Mouse (Mus musculus) embryonic facial prominence, embryonic 13.5 days (tissue): ENCODE results near the gene Arpc2. TPM values are rescaled to one million over a fixed set of nuclear protein-coding genes. Genes with fewer than 3 reads are reported as not detected.

Source experiments
- ATAC-seq: fragments of 200-750 bp; cut with Nextera tagmentation; 2 replicates; pipeline ENCODE4 v1.8.0; 2017; ENCODE audit warnings: low read depth; ENCODE audit not compliant: insufficient number of reproducible peaks, insufficient read depth, low FRiP score, low TSS enrichment
- H3K27ac ChIP-seq: fragments of 300-500 bp; sonication (generic); 2 replicates; pipeline ENCODE4 v1.5.1; 2015; ENCODE audit warnings: moderate library complexity, mild to moderate bottlenecking, inconsistent platforms
- H3K27me3 ChIP-seq: fragments of 300-500 bp; sonication (generic); 2 replicates; pipeline ENCODE4 v1.6.1; 2015; ENCODE audit warnings: mild to moderate bottlenecking, inconsistent platforms
- H3K36me3 ChIP-seq: fragments of 300-500 bp; sonication (generic); 2 replicates; pipeline ENCODE4 v1.6.1; 2015; ENCODE audit warnings: mild to moderate bottlenecking, inconsistent platforms
- H3K4me1 ChIP-seq: fragments of 300-500 bp; sonication (generic); 2 replicates; pipeline ENCODE4 v1.6.1; 2015; ENCODE audit warnings: inconsistent platforms
- H3K4me2 ChIP-seq: fragments of 300-500 bp; sonication (generic); 2 replicates; pipeline ENCODE4 v1.6.1; 2015; ENCODE audit warnings: moderate library complexity, mild to moderate bottlenecking, inconsistent platforms
- H3K4me3 ChIP-seq: fragments of 300-500 bp; sonication (generic); 2 replicates; pipeline ENCODE4 v1.5.1; 2015; ENCODE audit warnings: mild to moderate bottlenecking, inconsistent platforms
- H3K9ac ChIP-seq: fragments of 300-500 bp; sonication (generic); 2 replicates; pipeline ENCODE4 v1.6.1; 2015; ENCODE audit warnings: mild to moderate bottlenecking, inconsistent platforms
- H3K9me3 ChIP-seq: fragments of 300-500 bp; sonication (generic); 2 replicates; pipeline ENCODE4 v1.6.1; 2016; ENCODE audit warnings: inconsistent platforms
- WGBS: fragments of 180-500 bp; shearing (Covaris S2); methylation state at CpG from one replicate; pipeline ENCODE4 v1.1.7; 2015; ENCODE audit warnings: mixed read lengths; 5-methylcytosine and 5-hydroxymethylcytosine counted together
- polyA plus RNA-seq: library from polyadenylated mRNA; unstranded; fragments of >200 nt; fragmentation: Nextera tagmentation; extraction: Ambion mirVana; gene quantifications from 2 replicates; pipeline ENCODE4 v1.2.1, GENCODE M21; 2015

Arpc2 gene
- polyA plus RNA-seq, 1 experiment from 2014 or later: 400 TPM

DNA sequence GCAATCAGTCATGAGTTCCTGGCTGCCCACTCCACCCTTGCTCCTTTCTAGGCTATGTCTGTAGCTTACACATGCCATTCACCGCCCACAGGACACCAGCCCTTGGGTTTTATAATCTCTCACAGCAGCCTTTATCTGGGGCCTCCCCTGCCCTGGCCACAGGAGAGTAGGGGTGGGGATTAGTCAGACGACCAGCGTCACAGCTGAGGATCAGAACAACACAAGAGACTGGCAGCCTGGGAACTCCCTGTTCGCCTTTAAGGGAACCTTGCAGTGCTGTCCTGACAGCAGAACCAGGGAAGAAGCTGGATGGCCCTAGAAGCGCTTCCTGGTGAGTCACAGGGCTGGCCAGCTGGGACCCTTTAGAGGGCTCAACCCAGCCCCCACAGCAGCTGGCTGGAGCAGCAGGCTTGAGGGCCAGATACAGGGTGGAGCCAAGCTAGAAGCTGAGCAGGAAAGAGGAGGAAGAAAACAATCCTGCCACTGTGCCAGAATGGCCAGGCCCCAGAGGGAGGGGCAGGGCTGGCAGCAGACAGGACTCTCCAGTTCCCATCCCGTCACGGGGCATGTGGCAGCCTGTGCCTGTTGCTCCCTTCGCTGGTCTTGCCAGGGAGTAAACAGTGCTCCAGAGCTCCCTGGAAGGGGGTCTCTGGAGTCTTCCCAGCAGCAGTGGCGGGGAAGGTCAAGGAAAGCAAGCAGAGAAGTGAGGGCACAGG lies 59.7 kb downstream of the Arpc2 start:
- WGBS: 10% methylated on average over 9 of the region's 9 CpGs
- Histone ChIP-seq H3K4me2 (peak overlapping the region; percentile 50), H3K9me3 (no peaks in the 10 kb centered on the region), H3K4me1 (peaks cover 41% of the 10 kb centered on the region), H3K27me3 (no peaks in the 10 kb centered on the region), H3K36me3 (peaks cover 36% of the 10 kb centered on the region), H3K9ac (peak overlapping the region; percentile 65), H3K27ac (peak overlapping the region; percentile 95), H3K4me3 (0 out of 2 replicates have a peak overlapping the region, but pooled peaks have one; percentile 9)
- peak; percentile 84 for ATAC-seq

DNA sequence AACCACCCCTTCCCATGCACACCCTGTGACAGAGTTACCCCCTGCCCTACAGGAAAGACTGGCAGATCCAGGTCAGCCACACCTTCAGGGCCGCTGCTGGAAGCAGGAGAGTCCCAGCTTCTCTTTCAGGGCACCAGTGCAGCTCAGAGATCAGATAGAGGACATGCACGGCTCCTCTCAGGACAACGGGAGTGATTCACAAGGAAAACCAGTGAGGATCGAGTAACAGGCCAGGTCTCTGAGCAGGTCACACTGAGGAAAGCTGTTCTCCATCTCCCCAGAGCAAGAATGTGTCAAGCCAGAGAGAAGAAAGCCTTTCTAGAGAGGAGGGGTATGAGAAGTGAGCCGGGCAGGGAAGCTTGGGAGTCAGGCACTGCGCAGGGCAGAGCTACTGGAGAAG lies 60.6 kb downstream of the Arpc2 start:
- Histone ChIP-seq H3K27me3 (no peaks in the 10 kb centered on the region), H3K4me2 (peak overlapping the region; percentile 50; the same call in 1 of the 2 replicates), H3K9ac (peak overlapping the region; percentile 65; the same call in 1 of the 2 replicates), H3K4me3 (no peak overlapping the region), H3K36me3 (peaks cover 27% of the 10 kb centered on the region), H3K27ac (peak overlapping the region; percentile 95), H3K4me1 (peaks cover 41% of the 10 kb centered on the region), H3K9me3 (no peaks in the 10 kb centered on the region)
- no peak for ATAC-seq
- WGBS: 25% methylated on average over 6 of the region's 6 CpGs

DNA sequence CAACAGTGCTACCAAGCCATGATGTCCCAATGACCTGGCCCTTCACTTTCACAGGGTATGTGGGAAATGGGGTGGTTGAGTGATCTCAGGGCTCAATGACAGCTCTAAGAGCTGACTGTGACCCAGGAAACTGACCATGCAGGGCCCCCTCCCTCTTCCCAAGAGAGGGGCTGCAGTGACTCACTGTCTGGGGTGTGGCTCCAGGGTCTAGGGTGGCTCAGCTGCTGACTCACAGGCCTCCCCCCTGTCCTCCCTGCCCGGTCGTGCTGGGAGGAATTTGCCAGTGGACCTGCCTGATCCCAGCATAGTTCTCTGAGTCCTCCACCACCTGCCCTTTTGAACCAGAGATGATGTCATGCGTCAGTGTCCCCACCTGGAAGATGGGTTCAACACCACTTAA lies 61.4 kb downstream of the Arpc2 start:
- Histone ChIP-seq H3K36me3 (peaks cover 21% of the 10 kb centered on the region), H3K27ac (peak overlapping the region; percentile 95), H3K27me3 (no peaks in the 10 kb centered on the region), H3K9me3 (no peaks in the 10 kb centered on the region), H3K4me2 (0 out of 2 replicates have a peak overlapping the region, but pooled peaks have one; percentile 50), H3K9ac (peak overlapping the region; percentile 22; the same call in 1 of the 2 replicates), H3K4me3 (no peak overlapping the region), H3K4me1 (peaks cover 46% of the 10 kb centered on the region)
- 62% methylated on average over 3 of the region's 3 CpGs for WGBS
- no peak for ATAC-seq

DNA sequence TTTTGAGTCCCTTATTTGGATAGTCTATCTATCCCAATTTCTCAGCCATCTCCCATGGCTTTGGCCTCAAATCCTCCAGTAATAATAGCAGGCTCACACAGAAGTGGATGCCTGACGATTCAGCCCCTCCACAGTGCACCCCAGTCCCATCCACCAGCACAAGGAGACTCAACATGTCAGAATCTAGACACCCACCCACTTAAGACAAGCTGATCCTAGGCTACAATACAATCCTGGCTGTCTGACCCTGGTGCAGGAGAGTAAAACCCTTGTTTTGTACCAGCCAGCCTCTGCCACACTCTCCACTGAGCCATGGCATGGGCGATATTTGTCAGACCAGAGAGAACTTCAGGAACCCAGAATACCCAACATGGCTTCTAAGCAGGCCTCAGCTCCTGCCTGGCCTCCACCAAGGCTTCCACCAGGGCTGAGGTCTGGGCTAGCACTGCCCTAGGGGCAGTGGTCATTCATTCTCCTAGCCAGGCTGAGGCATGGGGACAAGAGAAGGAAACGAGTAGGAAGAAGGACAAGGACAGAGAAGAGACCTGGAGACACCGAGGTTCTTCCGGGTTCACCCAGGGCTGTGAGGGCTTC lies 62.4 kb downstream of the Arpc2 start:
- 77% methylated on average over 5 of the region's 5 CpGs for WGBS
- Histone ChIP-seq H3K4me1 (peaks cover 54% of the 10 kb centered on the region), H3K4me3 (no peak overlapping the region), H3K9ac (0 out of 2 replicates have a peak overlapping the region, but pooled peaks have one; percentile 1), H3K36me3 (peaks cover 11% of the 10 kb centered on the region), H3K27me3 (no peaks in the 10 kb centered on the region), H3K9me3 (no peaks in the 10 kb centered on the region), H3K4me2 (no peak overlapping the region), H3K27ac (no peak overlapping the region)
- ATAC-seq: no peak

DNA sequence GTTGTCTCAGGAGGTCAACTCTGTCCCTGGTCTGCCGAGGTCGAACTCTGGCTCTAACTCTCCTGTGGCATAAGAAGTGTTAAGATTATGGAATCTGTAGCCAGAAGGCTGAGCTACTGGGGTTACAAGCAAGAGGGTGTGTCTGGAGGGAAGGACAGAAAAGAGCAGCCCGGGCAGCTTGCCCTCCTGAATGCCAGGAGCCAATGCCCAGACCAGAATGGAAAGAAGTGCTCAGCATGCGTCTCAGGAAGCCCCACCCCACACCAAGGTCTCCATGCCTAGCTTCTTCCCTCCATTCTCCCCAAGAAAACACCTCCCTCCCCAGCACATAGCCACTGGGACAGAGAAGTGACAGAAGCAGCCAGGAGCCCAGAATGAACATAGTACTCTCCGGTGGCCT lies 63.1 kb downstream of the Arpc2 start:
- 70% methylated on average over 5 of the region's 5 CpGs for WGBS
- H3K4me1 ChIP-seq: peaks cover 54% of the 10 kb centered on the region
- peaks cover 4% of the 10 kb centered on the region for H3K36me3 ChIP-seq

DNA sequence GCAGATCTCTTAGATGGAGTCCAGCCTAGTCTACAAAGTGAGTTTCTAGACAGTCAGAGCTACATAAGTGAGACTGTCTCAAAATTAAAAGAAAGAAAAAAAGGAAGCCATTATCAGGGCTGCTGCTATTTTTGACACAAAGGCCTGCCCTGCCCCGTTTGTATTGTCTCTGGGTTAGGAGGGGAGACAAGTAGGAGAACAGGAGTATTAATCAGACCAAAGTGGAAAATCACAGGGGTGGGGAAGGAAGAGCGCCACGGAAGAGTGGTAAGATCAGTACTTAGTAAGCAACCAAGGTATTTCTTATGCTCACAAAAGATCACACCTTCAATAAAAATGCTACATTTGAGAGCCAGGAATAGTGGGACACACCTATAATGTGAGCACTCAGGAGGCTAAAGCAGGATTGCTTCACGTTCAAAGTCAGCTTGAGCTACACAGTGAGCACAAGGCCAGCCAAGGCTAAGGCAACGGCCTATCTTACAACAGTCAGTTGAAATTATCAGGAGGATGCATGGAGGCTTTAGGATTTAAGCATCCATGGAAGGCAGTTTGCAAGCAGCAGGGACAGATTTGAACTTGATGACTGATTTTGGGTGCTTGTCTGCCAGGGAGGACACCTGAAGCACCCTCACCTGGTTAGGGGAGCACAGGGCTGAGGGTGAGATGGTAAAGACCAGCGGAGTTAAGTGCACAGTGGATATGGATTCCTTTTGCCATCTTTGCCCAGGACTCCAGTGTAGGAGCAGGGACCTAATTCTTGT lies 64.6 kb downstream of the Arpc2 start:
- no peak overlapping the region for H3K9ac ChIP-seq
- no peaks in the 10 kb centered on the region for H3K27me3 ChIP-seq
- H3K4me2 ChIP-seq: no peak overlapping the region
- no peaks in the 10 kb centered on the region for H3K36me3 ChIP-seq
- H3K9me3 ChIP-seq: no peaks in the 10 kb centered on the region
- no peak overlapping the region for H3K4me3 ChIP-seq
- no peak for ATAC-seq
- no peak overlapping the region for H3K27ac ChIP-seq
- peaks cover 49% of the 10 kb centered on the region for H3K4me1 ChIP-seq
- WGBS: 80% methylated on average over 6 of the region's 6 CpGs

More for the DNA sequence above, 63.1 kb downstream of the Arpc2 start:
- Histone ChIP-seq H3K27me3 (no peaks in the 10 kb centered on the region), H3K27ac (no peak overlapping the region), H3K4me2 (no peak overlapping the region), H3K4me3 (no peak overlapping the region), H3K9ac (peak overlapping the region; percentile 21; the same call in 1 of the 2 replicates), H3K9me3 (no peaks in the 10 kb centered on the region)
- ATAC-seq: no peak

DNA sequence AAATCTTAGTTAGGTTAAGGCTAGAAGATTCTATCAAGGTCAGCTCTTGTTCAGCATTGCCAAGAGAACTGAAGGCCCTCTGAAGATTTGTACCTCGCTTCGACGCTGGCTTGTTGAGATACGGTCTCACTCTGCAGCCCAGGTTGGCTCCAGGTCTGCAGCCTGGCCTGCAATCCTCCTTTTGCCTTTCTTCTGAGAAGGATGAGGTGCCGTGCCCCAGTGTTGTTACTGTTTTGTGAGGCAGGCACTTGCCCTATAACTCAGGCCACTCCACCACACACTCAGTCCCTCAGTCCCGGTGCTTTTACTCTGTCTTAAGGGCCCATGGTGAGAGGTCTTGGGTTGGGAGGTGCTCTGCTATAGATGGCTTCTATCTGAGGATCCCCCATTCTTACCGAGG lies 66.3 kb downstream of the Arpc2 start:
- Histone ChIP-seq H3K27ac (no peak overlapping the region), H3K9me3 (no peaks in the 10 kb centered on the region), H3K4me1 (peaks cover 32% of the 10 kb centered on the region), H3K9ac (no peak overlapping the region), H3K27me3 (no peaks in the 10 kb centered on the region), H3K4me2 (peak overlapping the region; percentile 85), H3K4me3 (no peak overlapping the region), H3K36me3 (no peaks in the 10 kb centered on the region)
- WGBS: 92% methylated on average over 7 of the region's 7 CpGs
- ATAC-seq: no peak

DNA sequence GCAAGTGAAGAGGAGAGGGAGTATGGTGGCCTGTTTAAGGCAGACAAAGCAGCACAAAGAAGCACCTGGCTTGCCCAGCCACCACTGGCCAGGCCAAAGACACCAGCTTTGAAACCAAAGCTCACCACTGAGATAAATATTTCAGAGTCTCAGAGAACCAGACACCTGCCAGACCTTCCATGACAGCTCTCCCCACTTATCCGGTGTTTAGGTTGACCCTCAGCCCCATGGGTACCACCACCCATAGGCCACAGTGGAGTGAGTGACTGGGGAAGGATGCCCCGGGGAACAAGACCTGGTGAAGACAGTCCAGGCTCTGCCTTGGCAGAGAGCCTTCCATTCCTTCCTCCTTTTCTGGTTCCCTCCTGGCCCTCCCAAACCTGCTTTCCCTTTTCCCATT lies 67.0 kb downstream of the Arpc2 start:
- no peak for ATAC-seq
- 83% methylated on average over 2 of the region's 2 CpGs for WGBS
- peak overlapping the region; percentile 85 for H3K4me2 ChIP-seq
- 0 out of 2 replicates have a peak overlapping the region, but pooled peaks have one; percentile 16 for H3K9ac ChIP-seq
- no peaks in the 10 kb centered on the region for H3K27me3 ChIP-seq
- no peaks in the 10 kb centered on the region for H3K36me3 ChIP-seq
- H3K9me3 ChIP-seq: no peaks in the 10 kb centered on the region
- H3K4me3 ChIP-seq: peak overlapping the region; percentile 75
- H3K27ac ChIP-seq: no peak overlapping the region
- peaks cover 29% of the 10 kb centered on the region for H3K4me1 ChIP-seq

DNA sequence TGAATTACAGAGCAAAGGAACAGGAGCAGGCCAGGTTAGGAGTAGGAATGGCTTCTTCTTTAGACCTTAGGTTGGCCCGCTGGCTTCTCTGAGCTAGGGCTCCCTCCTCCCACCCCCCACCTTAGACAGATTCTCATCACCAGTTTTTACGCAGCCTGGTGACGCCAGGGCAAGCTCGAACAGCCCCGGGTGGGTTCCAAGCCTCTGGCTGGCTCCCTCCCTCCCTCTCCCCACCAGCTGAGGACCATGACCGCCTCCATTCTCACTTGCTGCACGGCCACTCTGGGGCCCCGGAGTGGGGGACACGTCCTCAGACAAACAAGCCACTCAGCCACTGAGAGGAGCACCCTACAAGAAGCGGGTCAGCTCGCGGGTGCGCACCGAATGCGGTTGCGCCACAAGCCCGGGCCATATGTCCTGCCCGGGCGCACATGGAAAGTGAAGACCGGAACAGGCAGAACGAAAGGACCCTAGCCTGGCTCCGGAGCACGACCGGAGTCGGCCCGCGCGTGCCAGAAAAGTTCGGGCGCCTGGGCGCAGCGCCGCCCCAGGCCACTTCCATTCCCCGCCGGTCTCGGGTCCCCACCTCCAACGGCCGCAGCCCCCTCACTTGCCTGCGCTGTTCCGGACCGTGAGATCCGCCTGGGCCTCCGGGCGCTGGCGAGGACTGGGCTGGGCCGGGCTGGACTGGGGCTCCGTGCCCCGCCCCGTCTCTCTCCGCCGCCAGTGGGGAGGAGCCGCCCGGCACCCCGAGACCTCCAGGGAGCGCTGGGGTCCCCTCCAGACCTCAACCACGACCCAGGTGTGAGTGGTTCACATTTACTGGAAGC lies 67.8 kb downstream of the Arpc2 start:
- Histone ChIP-seq H3K9me3 (no peaks in the 10 kb centered on the region), H3K27ac (peak overlapping the region; percentile 86), H3K4me2 (peak overlapping the region; percentile 85), H3K4me1 (peaks cover 28% of the 10 kb centered on the region), H3K36me3 (no peaks in the 10 kb centered on the region), H3K4me3 (peak overlapping the region; percentile 75), H3K9ac (peak overlapping the region; percentile 86), H3K27me3 (no peaks in the 10 kb centered on the region)
- WGBS: under 1% methylated on average over 56 of the region's 56 CpGs
- ATAC-seq: peak; percentile 72

DNA sequence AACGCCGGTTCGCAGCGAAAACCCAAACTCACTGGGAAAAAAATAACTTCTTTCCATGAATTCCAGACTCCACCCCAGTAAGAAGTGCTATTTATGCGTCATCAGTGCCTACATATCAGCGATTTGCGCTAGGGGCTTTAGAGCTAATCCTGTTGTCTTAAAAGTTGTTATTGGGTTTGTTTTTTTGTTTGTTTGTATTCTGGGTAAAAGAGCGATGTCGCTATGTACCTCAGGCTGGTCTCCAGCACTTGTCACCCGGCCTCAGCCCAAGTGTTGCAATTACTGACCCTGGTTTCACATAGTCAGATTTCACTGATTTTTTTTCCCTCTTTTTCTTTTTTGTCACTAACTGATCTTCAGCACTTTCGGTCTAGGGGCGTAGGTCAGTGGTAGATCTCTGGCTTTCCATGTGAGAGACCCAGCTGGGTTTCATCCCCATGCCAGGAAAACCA lies 68.5 kb downstream of the Arpc2 start:
- ATAC-seq: no peak
- WGBS: 5% methylated on average over 12 of the region's 12 CpGs

DNA sequence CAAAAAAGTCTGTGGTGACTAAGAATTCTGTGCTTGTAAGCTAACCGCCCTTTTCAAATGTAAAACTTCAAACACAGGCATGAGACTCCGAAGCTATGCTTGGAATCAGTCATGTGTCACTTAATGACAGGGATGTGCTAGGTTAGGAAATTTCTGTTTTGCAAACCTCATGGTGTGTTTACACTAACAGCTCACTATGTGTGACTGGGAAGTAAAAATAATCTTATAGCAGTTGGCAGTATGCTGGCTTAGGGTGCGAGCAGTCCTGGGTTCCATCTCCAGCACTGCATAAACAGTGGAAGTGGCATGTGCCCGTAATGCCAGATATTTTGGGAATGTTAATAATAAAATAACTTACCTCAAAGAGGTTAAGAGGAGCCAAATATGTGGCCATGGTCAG lies 69.1 kb downstream of the Arpc2 start:
- no peak overlapping the region for H3K9ac ChIP-seq
- no peak overlapping the region for H3K4me2 ChIP-seq
- ATAC-seq: no peak
- WGBS: 65% methylated on average over 4 of the region's 4 CpGs
- no peaks in the 10 kb centered on the region for H3K36me3 ChIP-seq
- no peaks in the 10 kb centered on the region for H3K27me3 ChIP-seq
- H3K27ac ChIP-seq: no peak overlapping the region
- H3K4me3 ChIP-seq: no peak overlapping the region
- H3K4me1 ChIP-seq: peaks cover 20% of the 10 kb centered on the region
- H3K9me3 ChIP-seq: no peaks in the 10 kb centered on the region

More for the DNA sequence above, 68.5 kb downstream of the Arpc2 start:
- Histone ChIP-seq H3K4me2 (peak overlapping the region; percentile 85), H3K4me1 (peaks cover 21% of the 10 kb centered on the region), H3K27me3 (no peaks in the 10 kb centered on the region), H3K9me3 (no peaks in the 10 kb centered on the region), H3K4me3 (peak overlapping the region; percentile 75), H3K27ac (peak overlapping the region; percentile 86), H3K36me3 (no peaks in the 10 kb centered on the region), H3K9ac (peak overlapping the region; percentile 86)
